Mouse (Mus musculus): ENCODE data around the gene Cux2. TPM values are rescaled to one million over a fixed set of nuclear protein-coding genes. Genes with fewer than 3 reads are reported as not detected.

Gene Cux2
- polyA plus RNA-seq, 1 experiment from 2014 or later, result 14.0 TPM

DNA sequence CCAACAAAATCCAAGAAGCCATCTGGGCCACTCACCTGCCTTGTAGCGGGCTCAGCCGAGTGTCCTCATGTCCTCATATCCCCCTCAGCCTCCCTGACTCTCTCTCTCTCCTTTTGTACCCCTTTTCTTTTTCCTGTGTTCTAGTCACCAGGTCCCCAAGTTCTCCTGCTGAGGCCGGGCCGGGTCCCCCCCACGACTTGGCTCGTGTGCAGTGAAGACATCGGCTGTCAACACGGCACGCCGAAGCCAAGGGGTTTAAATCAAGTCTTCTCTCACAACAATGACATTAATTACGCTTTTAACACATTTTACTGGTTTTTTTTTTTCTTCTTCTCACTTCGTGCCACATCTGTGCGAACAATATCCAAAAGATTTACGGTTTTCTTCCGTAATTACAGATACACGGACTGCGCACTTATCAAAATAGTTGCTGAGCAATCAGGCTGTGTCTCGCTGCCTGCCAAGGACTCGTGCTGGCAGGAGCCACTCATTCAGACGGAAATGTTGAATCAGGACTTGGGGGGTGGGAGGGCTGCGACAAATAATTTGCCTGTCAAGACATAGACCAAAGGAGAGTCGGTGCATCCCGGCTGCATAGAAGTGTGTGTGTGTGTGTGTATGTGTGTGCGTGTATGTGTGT, 154.7 kb downstream of the Cux2 start:
- H3K4me1 ChIP-seq, result peaks cover 20% of the 10 kb centered on the region
- 45% methylated on average over 24 of the region's 24 CpGs for WGBS
- peak overlapping the region; percentile 65 for H3K27ac ChIP-seq
- H3K9me3 ChIP-seq, result no peaks in the 10 kb centered on the region
- H3K27me3 ChIP-seq, result peaks cover 24% of the 10 kb centered on the region
- no peak overlapping the region for H3K4me2 ChIP-seq
- H3K9ac ChIP-seq, result no peak overlapping the region
- no peak overlapping the region for H3K4me3 ChIP-seq (replicated peaks)
- H3K36me3 ChIP-seq (replicated peaks), result no peaks in the 10 kb centered on the region
- ATAC-seq (ENCODE audit: low FRiP score), result no peak

DNA sequence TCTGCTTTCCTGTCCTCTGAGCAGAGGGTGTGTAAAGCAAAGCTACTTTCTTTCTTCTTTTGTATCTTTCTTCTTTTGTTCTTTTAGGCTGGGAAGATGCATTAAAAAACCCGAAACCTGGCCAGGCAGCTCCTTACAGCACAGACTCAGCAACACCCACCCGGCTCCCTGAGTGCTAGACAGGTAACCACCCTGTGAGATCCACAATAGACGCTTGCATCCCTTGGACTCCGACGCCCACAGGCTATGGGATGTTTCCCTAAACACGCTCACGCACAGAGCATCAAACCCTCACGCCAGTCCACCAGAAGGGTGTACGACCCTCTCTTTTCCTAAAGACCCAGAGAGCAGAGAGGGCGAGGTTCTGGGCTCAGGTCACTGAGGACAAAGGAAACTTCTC, 155.3 kb downstream of the Cux2 start:
- ATAC-seq (ENCODE audit: low FRiP score), result no peak
- H3K4me3 ChIP-seq (replicated peaks), result no peak overlapping the region
- 42% methylated on average over 10 of the region's 10 CpGs for WGBS
- H3K27ac ChIP-seq, result peak overlapping the region; percentile 65; the same call in 1 of the 2 replicates
- H3K4me2 ChIP-seq, result no peak overlapping the region
- H3K9me3 ChIP-seq, result no peaks in the 10 kb centered on the region
- H3K9ac ChIP-seq, result no peak overlapping the region
- H3K27me3 ChIP-seq, result peaks cover 24% of the 10 kb centered on the region
- H3K4me1 ChIP-seq, result peaks cover 26% of the 10 kb centered on the region
- H3K36me3 ChIP-seq (replicated peaks), result no peaks in the 10 kb centered on the region

DNA sequence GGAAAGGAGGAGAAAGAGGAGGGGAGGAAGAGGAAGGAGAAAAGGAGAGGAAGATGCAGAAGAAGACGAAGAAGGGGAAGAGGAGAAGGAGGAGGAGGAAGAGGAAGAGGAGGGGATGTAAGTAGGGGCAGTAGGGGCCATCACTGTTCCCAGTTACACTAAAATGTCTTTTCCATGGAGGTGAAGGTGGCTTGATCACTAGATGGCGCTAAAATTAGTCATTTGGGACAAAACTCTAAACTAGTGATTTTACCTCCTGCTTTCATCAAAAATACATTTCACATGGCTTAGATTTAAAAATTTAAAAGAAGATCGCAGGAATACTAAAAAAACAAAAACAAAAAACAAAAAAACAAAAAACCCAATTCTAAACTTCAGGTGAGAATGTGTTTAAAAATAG, 156.3 kb downstream of the Cux2 start:
- Histone ChIP-seq H3K27me3 (peaks cover 24% of the 10 kb centered on the region), H3K27ac (no peak overlapping the region), H3K36me3 (replicated peaks) (no peaks in the 10 kb centered on the region), H3K9ac (no peak overlapping the region), H3K9me3 (no peaks in the 10 kb centered on the region), H3K4me3 (replicated peaks) (no peak overlapping the region), H3K4me2 (no peak overlapping the region), H3K4me1 (peaks cover 29% of the 10 kb centered on the region)
- ATAC-seq (ENCODE audit: low FRiP score), result no peak
- 32% methylated on average over 3 of the region's 3 CpGs for WGBS

GRCm38 (mm10) chr5:121892281-121892680, 157.6 kb downstream of the Cux2 start:
- no peak for ATAC-seq (ENCODE audit: low FRiP score)
- no peak overlapping the region for H3K27ac ChIP-seq
- H3K4me2 ChIP-seq, result no peak overlapping the region
- H3K36me3 ChIP-seq (replicated peaks), result no peaks in the 10 kb centered on the region
- 89% methylated on average over 14 of the region's 14 CpGs for WGBS
- H3K9ac ChIP-seq, result no peak overlapping the region
- H3K4me1 ChIP-seq, result peaks cover 29% of the 10 kb centered on the region
- H3K9me3 ChIP-seq, result 0 out of 2 replicates have a peak, but pooled peaks cover 6% of the 10 kb centered on the region
- H3K4me3 ChIP-seq (replicated peaks), result no peak overlapping the region
- peaks cover 30% of the 10 kb centered on the region for H3K27me3 ChIP-seq

- Histone ChIP-seq H3K27me3 (peaks cover 30% of the 10 kb centered on the region), H3K4me1 (peaks cover 28% of the 10 kb centered on the region), H3K4me3 (replicated peaks) (no peak overlapping the region), H3K36me3 (replicated peaks) (peaks cover 8% of the 10 kb centered on the region; the same call in 1 of the 2 replicates), H3K4me2 (no peak overlapping the region), H3K9me3 (peaks cover 6% of the 10 kb centered on the region; the same call in 1 of the 2 replicates), H3K27ac (no peak overlapping the region), H3K9ac (no peak overlapping the region)
- ATAC-seq (ENCODE audit: low FRiP score), result no peak
- 92% methylated on average over 7 of the region's 7 CpGs for WGBS
Observed at GRCm38 (mm10) chr5:121890925-121891324, 159.0 kb downstream of the Cux2 start.

DNA sequence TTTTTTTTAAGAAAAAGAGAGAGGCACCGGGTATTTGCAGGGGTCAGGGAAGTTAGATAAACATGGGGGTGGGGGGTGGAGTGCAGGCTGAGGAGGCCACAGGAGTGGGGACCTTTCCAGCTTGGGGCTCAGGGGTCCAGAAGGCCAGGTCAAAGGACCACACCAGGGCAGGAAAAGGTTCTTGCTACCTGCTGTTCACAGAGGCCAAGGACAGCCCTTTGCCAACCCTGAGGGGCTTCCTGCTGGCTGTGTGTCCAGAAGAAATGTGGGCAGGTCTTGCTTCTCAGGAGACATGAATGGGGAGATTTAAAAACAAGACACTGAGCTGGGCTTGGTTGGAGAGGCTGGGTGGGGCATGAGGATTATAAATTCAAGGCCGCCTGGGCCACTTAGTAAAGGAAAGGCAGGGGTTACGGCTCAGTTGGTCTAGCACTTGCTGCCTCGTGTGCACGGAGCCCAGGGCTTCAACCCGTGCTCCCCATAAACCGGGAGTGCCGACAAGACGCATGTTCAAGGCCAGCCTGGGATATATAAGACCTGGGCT, 160.0 kb downstream of the Cux2 start:
- peaks cover 11% of the 10 kb centered on the region; the same call in 1 of the 2 replicates for H3K36me3 ChIP-seq (replicated peaks)
- peaks cover 30% of the 10 kb centered on the region for H3K27me3 ChIP-seq
- H3K9ac ChIP-seq, result no peak overlapping the region
- no peak for ATAC-seq (ENCODE audit: low FRiP score)
- peak overlapping the region; percentile 81 for H3K27ac ChIP-seq
- H3K4me2 ChIP-seq, result no peak overlapping the region; the same call in 1 of the 2 replicates
- WGBS, result 28% methylated on average over 9 of the region's 9 CpGs
- H3K9me3 ChIP-seq, result peaks cover 6% of the 10 kb centered on the region; the same call in 1 of the 2 replicates
- peaks cover 19% of the 10 kb centered on the region for H3K4me1 ChIP-seq
- H3K4me3 ChIP-seq (replicated peaks), result no peak overlapping the region

DNA sequence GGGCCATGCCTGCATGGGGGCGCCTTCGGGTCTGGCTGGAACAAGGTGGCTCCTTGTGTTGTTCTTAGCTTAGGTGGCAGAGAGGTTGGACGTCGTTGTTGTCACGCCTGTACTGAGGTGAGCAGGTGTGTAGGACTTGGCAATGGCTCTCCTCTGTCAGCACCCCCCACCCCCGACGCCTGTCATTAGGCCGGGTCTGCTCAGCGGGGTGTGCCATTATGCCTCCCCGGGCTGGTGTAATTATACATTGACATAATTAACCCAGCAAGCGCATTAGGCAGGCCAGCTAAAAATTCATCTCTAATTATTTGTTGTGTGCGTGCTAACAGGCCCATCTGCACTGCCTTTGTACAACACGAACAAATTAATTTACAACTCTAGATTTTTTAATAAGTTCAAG, 160.5 kb downstream of the Cux2 start:
- no peak overlapping the region for H3K4me3 ChIP-seq (replicated peaks)
- H3K36me3 ChIP-seq (replicated peaks), result peaks cover 11% of the 10 kb centered on the region; the same call in 1 of the 2 replicates
- no peak overlapping the region for H3K4me2 ChIP-seq
- peaks cover 6% of the 10 kb centered on the region; the same call in 1 of the 2 replicates for H3K9me3 ChIP-seq
- H3K4me1 ChIP-seq, result peaks cover 15% of the 10 kb centered on the region
- WGBS, result 18% methylated on average over 13 of the region's 13 CpGs
- ATAC-seq (ENCODE audit: low FRiP score), result peak; percentile 72
- H3K27ac ChIP-seq, result peak overlapping the region; percentile 47; the same call in 1 of the 2 replicates
- H3K9ac ChIP-seq, result no peak overlapping the region
- H3K27me3 ChIP-seq, result peaks cover 30% of the 10 kb centered on the region

- WGBS, result 86% methylated on average over 8 of the region's 8 CpGs
- Histone ChIP-seq H3K27me3 (peaks cover 14% of the 10 kb centered on the region; the same call in 1 of the 2 replicates), H3K4me1 (0 out of 2 replicates have a peak, but pooled peaks cover 2% of the 10 kb centered on the region), H3K9me3 (peaks cover 6% of the 10 kb centered on the region; the same call in 1 of the 2 replicates), H3K9ac (no peak overlapping the region), H3K4me2 (no peak overlapping the region), H3K4me3 (replicated peaks) (no peak overlapping the region), H3K27ac (no peak overlapping the region), H3K36me3 (replicated peaks) (peaks cover 11% of the 10 kb centered on the region; the same call in 1 of the 2 replicates)
- ATAC-seq (ENCODE audit: low FRiP score), result no peak
Observed at GRCm38 (mm10) chr5:121883356-121883755, 166.5 kb downstream of the Cux2 start.

- peaks cover 22% of the 10 kb centered on the region; the same call in 1 of the 2 replicates for H3K27me3 ChIP-seq
- no peak for ATAC-seq (ENCODE audit: low FRiP score)
- peaks cover 5% of the 10 kb centered on the region; the same call in 1 of the 2 replicates for H3K4me1 ChIP-seq
- H3K9me3 ChIP-seq, result no peaks in the 10 kb centered on the region
- H3K4me3 ChIP-seq (replicated peaks), result no peak overlapping the region
- WGBS, result 62% methylated on average over 6 of the region's 6 CpGs
- no peak overlapping the region for H3K27ac ChIP-seq
- H3K9ac ChIP-seq, result no peak overlapping the region
- no peak overlapping the region for H3K4me2 ChIP-seq
- peaks cover 17% of the 10 kb centered on the region; the same call in 1 of the 2 replicates for H3K36me3 ChIP-seq (replicated peaks)
Observed at GRCm38 (mm10) chr5:121879211-121879610, 170.7 kb downstream of the Cux2 start.

- Histone ChIP-seq H3K4me3 (replicated peaks) (no peak overlapping the region), H3K9me3 (no peaks in the 10 kb centered on the region), H3K27ac (no peak overlapping the region), H3K4me2 (no peak overlapping the region), H3K4me1 (peaks cover 3% of the 10 kb centered on the region; the same call in 1 of the 2 replicates), H3K27me3 (peaks cover 25% of the 10 kb centered on the region; the same call in 1 of the 2 replicates), H3K36me3 (replicated peaks) (peaks cover 17% of the 10 kb centered on the region; the same call in 1 of the 2 replicates), H3K9ac (no peak overlapping the region)
- ATAC-seq (ENCODE audit: low FRiP score), result no peak
- WGBS, result 87% methylated on average over 17 of the region's 17 CpGs
Observed at GRCm38 (mm10) chr5:121878703-121879102, 171.2 kb downstream of the Cux2 start.

GRCm38 (mm10) chr5:121876901-121877300, 173.0 kb downstream of the Cux2 start:
- peaks cover 20% of the 10 kb centered on the region; the same call in 1 of the 2 replicates for H3K27me3 ChIP-seq
- peaks cover 3% of the 10 kb centered on the region; the same call in 1 of the 2 replicates for H3K4me1 ChIP-seq
- H3K4me2 ChIP-seq, result no peak overlapping the region
- no peak overlapping the region for H3K27ac ChIP-seq
- no peaks in the 10 kb centered on the region for H3K9me3 ChIP-seq
- WGBS, result 84% methylated on average over 12 of the region's 12 CpGs
- H3K36me3 ChIP-seq (replicated peaks), result peaks cover 20% of the 10 kb centered on the region; the same call in 1 of the 2 replicates
- no peak for ATAC-seq (ENCODE audit: low FRiP score)
- H3K9ac ChIP-seq, result no peak overlapping the region
- no peak overlapping the region for H3K4me3 ChIP-seq (replicated peaks)

GRCm38 (mm10) chr5:121875041-121875440, 174.9 kb downstream of the Cux2 start:
- H3K36me3 ChIP-seq (replicated peaks), result peaks cover 20% of the 10 kb centered on the region; the same call in 1 of the 2 replicates
- 91% methylated on average over 12 of the region's 12 CpGs for WGBS
- H3K4me3 ChIP-seq (replicated peaks), result no peak overlapping the region
- no peaks in the 10 kb centered on the region for H3K9me3 ChIP-seq
- peaks cover 20% of the 10 kb centered on the region; the same call in 1 of the 2 replicates for H3K27me3 ChIP-seq
- no peak overlapping the region for H3K4me2 ChIP-seq
- no peak overlapping the region for H3K27ac ChIP-seq
- ATAC-seq (ENCODE audit: low FRiP score), result no peak
- H3K4me1 ChIP-seq, result peaks cover 3% of the 10 kb centered on the region; the same call in 1 of the 2 replicates
- H3K9ac ChIP-seq, result no peak overlapping the region
